Mouse (Mus musculus): Measurements from ENCODE around the gene Aplf. TPM values are rescaled to one million over a fixed set of nuclear protein-coding genes. Genes with fewer than 3 reads are reported as not detected.

The Aplf gene
- polyA plus RNA-seq, 1 experiment = 7.5 TPM

DNA sequence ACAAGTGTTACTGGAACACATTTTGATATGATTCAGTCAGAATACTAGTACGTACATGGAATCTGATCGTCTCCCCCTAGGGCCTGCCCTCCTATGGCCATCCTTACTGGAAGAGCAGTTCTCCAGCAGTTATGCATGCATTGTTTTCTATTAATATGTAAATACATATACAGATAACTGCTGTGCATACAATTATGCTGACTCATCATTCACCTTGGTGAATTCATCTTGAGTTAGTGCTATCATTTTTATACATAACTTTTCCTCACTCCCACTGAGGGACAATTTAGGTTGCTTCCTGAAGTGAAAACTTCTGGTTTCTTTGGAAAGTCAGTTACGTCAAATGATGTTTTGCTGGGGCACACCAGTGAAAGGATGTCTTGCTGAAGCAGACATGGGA lies 48.8 kb downstream of the Aplf start:
- DNase-seq (ENCODE audit: low spot score) = no peak

DNA sequence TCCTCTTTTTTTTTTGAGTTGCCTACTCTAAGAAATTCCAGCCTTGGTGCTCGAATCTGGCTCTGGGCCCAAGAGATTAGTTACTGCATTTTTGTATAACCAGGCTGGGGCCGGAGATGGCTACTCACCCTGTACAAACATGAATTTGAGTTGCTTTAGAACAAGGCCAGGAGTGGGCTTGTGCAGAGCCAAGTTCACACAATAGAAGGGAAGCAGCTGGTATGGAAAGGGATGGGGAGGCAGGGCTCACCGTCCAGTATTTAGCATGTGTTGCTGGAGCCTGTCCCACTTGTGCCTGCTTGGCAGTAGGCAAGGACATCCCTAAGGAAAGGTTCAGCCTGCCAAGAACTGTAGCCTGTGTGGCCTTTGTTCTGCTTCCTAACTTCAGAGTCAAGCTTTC lies 50.7 kb downstream of the Aplf start:
- no peak for DNase-seq (ENCODE audit: low spot score)

DNA sequence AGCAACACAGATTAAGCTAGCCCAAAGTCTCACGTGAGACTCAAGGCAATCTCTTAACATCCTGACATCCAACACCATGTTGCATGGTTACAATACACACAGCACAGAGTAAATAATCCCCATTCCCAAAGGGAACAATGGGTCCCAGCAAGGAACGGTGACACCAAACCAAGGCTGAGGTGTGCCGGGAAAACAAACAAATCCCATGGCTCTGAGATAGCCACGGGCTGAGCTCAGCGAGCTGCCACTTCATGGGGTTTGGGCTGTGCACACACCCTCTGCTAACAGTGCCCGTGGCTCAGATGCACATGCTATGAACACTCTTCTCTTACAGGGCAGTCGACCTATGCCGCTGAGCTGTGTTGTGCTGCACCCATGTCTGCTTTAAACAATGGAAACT lies 54.0 kb downstream of the Aplf start:
- DNase-seq (ENCODE audit: low spot score) = no peak

DNA sequence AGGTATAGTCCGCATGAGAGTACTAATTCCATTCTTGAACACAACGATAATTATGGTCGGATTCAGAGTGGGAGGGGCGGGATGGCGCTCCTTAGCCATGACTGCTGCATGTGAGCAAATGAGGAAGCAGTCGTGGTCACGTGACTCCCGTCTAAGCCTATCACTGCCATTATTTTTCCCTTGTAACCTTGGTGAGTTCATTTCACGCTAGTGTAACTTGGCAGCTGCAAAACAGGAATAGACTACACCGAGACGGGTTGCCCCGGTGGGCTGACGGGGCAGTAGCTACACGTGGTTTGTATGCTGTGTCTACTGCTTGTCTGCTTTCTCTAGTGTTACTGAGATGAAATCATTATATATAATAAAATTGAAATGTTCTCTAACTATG lies 56.3 kb downstream of the Aplf start:
- DNase-seq (ENCODE audit: low spot score) = no peak

DNA sequence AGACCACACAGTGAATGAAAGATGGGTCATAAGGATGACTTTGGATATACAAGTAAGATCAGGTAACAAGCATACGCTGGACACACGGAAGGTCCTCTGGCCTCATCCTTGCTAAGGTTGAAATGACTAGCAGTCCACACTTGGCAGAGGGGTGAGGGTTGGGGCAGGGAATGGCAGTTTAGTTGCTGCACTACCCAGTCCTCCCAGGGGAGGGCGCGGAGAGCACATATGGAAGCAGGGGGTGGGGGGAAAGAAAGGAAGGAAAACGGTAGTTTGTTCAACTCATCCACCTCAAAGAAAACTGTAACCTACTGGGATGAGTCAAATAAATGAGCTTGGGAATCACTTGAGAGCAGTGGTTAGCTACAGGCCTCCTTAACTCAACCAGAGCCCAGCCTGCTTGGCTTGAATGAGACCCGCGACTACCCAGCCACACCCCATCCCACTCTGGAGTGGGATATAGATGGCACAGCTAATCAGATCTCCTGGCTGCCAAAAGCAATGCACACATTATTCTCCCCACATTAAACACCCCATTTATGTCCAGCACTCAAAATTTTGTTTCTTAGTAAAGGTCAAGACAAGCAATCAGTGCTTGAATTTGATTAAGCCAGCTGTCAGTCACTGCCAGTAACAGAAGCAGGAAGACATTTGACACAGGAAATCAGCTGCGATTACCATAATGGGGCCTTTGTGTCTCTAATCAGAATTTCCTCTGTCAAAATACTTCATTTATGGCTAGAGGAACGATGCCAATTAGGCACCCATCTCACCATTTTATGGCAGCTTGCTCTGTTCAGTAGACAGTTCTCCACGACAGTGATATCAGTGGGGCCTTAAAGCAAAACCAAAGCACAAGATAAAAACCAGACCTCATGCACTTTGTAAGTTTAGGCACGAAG lies 56.9 kb downstream of the Aplf start:
- DNase-seq (ENCODE audit: low spot score) = peak; percentile 27

DNA sequence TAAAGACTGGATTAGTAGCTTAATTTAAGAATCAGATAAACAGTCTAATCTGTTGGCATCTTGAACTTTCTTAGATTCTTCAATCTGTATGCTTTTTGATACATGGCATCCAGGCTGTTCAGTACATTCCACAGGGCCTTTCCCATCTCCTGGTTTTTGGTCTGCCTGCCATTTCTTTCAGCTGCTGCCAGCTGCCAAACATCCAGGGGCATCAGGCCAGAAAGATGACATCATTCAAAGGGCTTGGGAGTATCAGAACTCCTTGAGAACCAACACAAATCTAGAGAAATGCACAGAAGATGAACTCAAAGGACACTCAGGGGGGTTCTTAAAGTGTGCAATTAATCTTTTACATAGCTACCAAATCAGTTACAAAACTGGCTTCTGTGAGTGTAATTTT lies 72.2 kb downstream of the Aplf start:
- DNase-seq (ENCODE audit: low spot score) = no peak

DNA sequence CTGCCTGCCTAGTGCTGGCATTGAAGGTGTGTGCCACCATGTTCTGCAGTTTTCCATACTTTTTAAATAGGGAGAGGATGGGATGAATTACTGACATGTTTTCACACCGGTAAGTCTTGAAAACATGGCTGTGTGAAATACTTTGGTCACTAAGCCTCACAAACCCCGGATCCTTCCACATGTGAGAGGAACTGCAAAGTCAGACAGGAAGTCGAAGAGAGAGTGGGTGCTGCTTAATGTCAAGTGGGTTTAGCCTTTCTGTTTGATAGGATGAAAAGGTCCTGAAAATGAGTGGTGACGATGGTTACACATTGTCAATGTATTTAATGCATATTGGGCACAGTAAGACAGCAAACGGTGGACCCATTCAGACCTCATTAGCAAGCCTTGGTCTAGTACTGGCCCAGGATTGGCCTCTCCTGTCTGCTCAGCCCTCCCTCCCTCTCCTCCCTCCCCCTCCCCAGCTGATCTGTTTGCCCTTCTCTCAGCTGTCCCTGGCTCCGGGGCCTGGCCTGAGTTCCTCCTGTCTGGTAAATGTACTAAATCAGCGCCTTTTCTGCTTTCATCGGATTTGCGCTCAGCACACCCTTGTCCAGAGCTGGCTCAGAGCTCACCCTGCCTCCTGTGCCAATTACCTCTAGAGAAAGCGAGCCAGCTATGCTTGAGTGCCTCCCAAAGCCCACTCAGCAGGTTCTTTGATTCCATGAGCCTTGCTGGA lies 74.7 kb downstream of the Aplf start:
- DNase-seq (ENCODE audit: low spot score) = no peak

DNA sequence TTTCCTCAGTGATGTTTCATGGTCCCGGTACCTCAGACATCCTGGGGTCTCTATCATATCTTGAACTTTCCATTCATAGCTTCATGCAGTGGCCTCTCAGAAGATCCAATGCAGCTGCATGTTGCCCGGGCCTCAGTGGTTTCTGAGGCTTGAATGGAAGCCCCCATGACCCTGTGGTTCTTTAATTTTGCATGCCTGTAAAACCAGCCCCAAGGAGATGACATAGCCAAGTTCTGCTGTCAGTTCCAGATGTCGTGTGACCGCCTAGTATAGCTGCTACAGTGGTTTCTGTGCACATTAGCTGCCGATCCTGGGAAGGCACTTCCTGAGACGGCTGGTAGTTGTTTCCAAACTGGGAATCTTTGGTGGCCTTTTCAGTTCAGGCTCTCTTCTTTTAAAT lies 77.8 kb downstream of the Aplf start:
- no peak for DNase-seq (ENCODE audit: low spot score)

DNA sequence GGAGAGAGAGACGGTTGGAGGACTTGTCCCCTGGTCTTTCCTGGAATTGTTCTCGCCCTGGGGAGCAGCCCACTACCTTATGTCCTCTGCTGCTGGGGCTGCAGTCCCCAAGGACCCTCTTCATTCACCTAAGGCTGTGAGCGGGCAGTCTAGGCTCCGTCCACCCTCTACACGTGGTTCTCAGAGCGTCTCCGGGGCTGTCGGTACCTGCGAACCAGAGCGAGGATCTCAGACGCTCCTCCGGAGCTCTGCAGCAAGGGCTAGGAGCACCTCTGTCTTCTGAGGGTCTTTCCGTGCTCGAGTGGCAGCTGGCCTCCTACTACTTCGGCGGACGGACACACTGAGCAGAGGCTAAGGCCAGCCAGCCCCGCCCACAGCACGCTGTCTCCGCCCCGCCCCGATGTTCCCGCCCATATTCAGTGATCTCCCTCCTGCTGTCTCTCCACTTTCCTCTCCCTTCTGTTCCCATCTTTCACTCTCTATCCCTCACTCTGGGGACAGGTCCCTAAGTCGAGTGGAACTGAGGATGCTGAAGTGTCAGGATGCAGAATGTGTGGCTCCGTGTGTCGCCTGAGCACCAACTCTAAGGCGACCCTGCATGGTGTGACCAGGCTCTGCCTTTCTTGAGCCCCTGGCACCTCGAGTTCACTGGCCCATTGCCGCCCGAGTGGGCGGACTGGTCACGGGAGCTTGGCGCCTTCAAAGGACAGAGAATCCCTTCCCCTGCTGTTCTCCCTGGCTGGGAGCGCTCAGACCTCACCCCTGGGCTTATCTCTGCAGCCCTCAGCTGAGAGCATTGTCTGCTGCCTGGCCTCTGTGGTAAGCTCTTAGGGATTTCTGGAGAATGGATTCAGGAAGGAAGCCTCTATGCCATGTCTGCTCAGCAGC lies 81.4 kb downstream of the Aplf start, which contains the start of gene Prokr1:
Gene Prokr1 (minus strand): TSS at position 350 of the 888 bp plus-strand sequence.
- no peak for DNase-seq (ENCODE audit: low spot score)

DNA sequence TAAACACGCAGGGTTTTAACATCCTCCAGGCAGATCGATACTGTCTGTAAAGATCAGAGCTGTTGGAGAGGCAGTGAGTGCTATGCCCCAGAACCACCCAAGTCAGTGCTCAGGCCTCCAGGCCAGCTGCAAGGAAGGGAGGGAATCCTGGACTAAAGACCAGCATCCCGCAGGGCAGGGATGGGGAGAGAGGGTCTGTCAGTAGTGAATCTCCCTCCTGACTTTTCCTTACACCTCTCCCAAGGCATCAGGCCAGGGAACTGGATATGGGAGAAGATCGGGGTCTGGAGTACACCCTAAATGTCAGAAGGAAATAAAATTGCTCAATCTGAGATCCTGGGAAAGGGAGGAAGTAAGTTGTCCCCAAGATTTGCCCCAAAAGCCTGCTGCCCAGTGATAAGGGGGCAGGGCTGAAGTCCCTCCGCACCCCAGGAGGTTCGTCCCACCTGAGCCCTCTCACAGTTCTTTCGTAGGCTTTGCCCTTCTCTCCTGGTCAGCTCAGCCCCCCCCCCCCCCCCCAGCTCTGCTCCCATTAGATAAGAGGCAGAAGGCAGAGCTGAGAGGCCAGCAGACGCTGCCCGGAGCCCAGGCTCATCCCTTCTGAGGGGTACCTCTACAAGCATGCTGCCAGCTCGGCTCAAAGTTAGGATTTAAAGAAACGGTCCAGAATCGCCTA lies 82.1 kb downstream of the Aplf start:
- DNase-seq (ENCODE audit: low spot score) = no peak

DNA sequence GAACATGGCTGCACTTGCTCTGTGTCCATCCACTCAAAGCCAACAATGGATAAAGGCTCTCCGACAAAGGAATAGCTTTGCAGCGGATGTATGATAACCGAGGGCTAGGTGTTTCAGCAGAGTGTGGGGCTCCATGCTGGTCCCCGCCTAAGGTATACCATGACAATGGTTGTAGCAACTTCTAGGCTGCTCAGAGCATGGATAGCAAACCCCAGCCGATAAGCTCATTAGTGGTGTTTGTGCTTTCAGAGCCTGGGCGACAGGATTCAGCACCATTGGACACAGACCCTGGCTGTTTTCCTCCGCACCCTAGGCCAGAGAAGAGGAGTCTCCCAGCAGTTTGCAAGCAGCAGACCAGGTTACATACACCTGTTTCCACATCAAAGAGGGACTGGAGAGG lies 88.0 kb downstream of the Aplf start:
- no peak for DNase-seq (ENCODE audit: low spot score)

DNA sequence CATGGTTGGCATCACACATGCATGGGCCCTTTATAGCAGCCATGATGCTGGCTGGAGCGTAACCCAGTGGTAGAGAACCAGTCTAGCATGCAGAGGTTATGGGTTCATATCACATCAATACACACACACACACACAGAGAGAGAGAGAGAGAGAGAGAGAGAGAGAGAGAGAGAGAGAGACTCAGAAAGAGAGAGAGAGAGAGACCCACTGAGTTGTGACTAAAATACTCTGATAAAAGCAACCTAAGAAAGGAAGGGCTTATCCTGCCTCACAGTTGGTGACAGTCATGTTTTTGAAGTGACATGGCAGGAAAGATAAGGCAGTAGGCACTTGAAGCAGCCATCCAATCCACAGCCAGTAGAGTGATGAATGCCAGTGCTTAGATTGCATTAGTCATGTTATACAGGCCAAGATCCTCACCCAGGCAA lies 88.8 kb downstream of the Aplf start:
- DNase-seq (ENCODE audit: low spot score) = no peak

DNA sequence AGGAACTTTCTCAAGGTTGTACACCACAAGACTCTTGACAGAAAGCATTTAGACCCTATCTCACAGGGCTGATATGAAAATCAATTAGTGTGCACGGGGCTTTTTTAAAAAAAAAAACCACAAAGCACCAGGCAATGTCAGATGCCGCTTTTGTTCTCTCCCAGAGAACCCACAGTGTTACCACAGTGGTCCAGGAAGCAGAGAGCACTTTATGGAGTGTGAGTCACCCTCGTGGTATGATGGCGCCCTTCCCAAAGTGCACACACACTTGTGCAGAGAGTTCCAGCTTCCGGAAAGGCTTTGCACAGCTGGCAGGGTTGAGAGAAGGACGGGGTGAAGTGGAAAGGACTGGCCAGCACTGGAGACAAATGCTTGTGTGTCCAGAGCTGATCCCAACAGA lies 89.5 kb downstream of the Aplf start:
- no peak for DNase-seq (ENCODE audit: low spot score)

DNA sequence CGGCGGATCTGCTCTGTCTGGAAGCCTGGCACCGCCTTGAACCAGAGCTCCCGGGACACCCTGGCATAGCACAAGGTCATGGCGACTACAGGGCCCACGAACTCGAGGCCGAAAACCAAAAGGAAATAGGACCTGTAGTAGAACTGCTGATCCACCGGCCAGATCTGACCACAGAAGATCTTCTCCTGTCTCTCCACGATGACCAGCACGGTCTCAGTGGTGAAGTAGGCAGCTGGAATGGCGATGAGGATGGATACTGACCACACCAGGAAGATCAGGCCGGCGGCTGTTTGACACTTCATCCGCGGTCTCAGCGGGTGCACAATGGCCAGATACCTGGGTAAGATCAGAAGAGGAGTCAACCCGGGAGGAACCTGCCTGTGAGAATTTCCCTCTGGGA lies 90.4 kb downstream of the Aplf start:
- DNase-seq (ENCODE audit: low spot score) = no peak

DNA sequence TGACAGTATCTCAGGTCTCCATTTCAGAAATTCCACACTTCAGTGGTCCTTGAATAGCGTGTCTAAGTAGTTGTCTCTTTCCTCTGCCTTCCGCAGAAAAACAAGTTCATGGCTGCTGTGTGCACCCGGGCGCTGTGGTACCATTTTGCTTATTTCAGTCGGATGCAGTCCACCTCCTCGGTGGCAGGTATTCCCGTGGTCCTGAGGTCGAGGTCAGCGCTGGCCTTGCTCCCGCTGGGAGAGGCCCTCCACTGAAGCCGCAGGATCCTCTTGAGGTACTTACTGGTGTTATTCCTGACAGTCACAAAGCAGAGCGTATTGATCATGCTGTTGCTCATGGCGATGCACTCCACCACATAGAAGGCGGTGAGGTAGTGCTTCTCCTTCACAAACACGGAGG lies 90.9 kb downstream of the Aplf start:
- no peak for DNase-seq (ENCODE audit: low spot score)

Other genes with a start within 250 kb of the Aplf start
- gene Bmp10, start 243.2 kb downstream of the Aplf start, polyA plus RNA-seq (2012; rRNA removed) = 0.71 and 0.78 TPM in 2 replicates
- gene Arhgap25, start 138.9 kb downstream of the Aplf start, polyA plus RNA-seq (2012; rRNA removed) = 2.3 and 2.7 TPM in 2 replicates
- 0.72 and 1.2 TPM in 2 replicates for gene Prokr1, start 81.5 kb downstream of the Aplf start, polyA plus RNA-seq (2012; rRNA removed)
- 3.9 and 6.0 TPM in 2 replicates for gene Efcc1, start 58.7 kb upstream of the Aplf start, polyA plus RNA-seq (2012; rRNA removed)
- 0.19 and 0.27 TPM in 2 replicates for gene Gp9, start 105.9 kb upstream of the Aplf start, polyA plus RNA-seq (2012; rRNA removed)
- 16.3 and 19.2 TPM in 2 replicates for gene Rab43, start 140.0 kb upstream of the Aplf start, polyA plus RNA-seq (2012; rRNA removed)
- 4.8 and 5.9 TPM in 2 replicates for gene Gm45140, start 163.6 kb upstream of the Aplf start, polyA plus RNA-seq (2012; rRNA removed)
- gene Isy1, start 166.6 kb upstream of the Aplf start, polyA plus RNA-seq (2012; rRNA removed) = 28.8 and 29.1 TPM in 2 replicates
- 351 and 355 TPM in 2 replicates for gene Cnbp, start 178.9 kb upstream of the Aplf start, polyA plus RNA-seq (2012; rRNA removed)
- 35.5 and 65.3 TPM in 2 replicates for gene Copg1, start 215.6 kb upstream of the Aplf start, polyA plus RNA-seq (2012; rRNA removed)
- gene Hmces, start 241.7 kb upstream of the Aplf start, polyA plus RNA-seq (2012; rRNA removed) = 24.3 and 26.1 TPM in 2 replicates

Measured in urinary bladder, adult 2 months (tissue).